Mouse (Mus musculus) heart, adult 2 months (tissue): Measurements from ENCODE around the gene Svop. TPM values are rescaled to one million over a fixed set of nuclear protein-coding genes. Genes with fewer than 3 reads are reported as not detected.

ENCODE experiments used
- DNase-seq, 2 experiments: peaks; one replicate each; pipeline ENCODE4 v3.0.0; 2021
- H3K27ac ChIP-seq: fragments of 200-600 bp; 2 replicates; pipeline ENCODE4 v1.8.1; 2022
- H3K27me3 ChIP-seq: fragments of 200-500 bp; 2 replicates; pipeline ENCODE4 v1.6.1; 2012; ENCODE audit warnings: mild to moderate bottlenecking, low read length, inconsistent platforms, mixed read lengths; ENCODE audit not compliant: control insufficient read depth, insufficient read depth
- H3K36me3 ChIP-seq: fragments of 200-500 bp; 2 replicates; pipeline ENCODE4 v1.6.1; 2012; ENCODE audit warnings: low read length, inconsistent platforms; ENCODE audit not compliant: control insufficient read depth, insufficient read depth
- H3K4me1 ChIP-seq: fragments of 200-500 bp; 2 replicates; pipeline ENCODE4 v1.6.1; 2011; ENCODE audit warnings: low read length; ENCODE audit not compliant: control insufficient read depth, insufficient read depth
- H3K4me3 ChIP-seq: fragments of 200-600 bp; 2 replicates; pipeline ENCODE4 v1.8.1; 2022
- H3K79me2 ChIP-seq: fragments of 200-500 bp; replicated peaks from 2 replicates; pipeline ENCODE4 v1.6.1; 2012; ENCODE audit warnings: mild to moderate bottlenecking, inconsistent platforms, low read length, moderate library complexity, mixed read lengths; ENCODE audit not compliant: control insufficient read depth, insufficient read depth
- H3K9ac ChIP-seq: fragments of 200-500 bp; 2 replicates; pipeline ENCODE4 v1.6.1; 2012; ENCODE audit warnings: low read depth, mild to moderate bottlenecking, control low read depth, inconsistent platforms, low read length, mixed read lengths
- CTCF ChIP-seq: fragments of 200-600 bp; IDR thresholded peaks from 2 replicates; pipeline ENCODE4 v1.8.1; 2022; ENCODE audit warnings: antibody characterized with exemption, mild to moderate bottlenecking, moderate library complexity
- EP300 ChIP-seq: fragments of 200-500 bp; IDR thresholded peaks from 2 replicates; pipeline ENCODE4 v1.6.1; 2011; ENCODE audit warnings: low read depth, low read length, control low read depth; ENCODE audit not compliant: insufficient read depth
- POLR2A ChIP-seq: fragments of 200-500 bp; IDR thresholded peaks from 2 replicates; pipeline ENCODE4 v1.6.1; 2011; ENCODE audit warnings: mild to moderate bottlenecking, low read depth, low read length, control low read depth; ENCODE audit not compliant: insufficient read depth
- WGBS: fragments of 180-500 bp; shearing (Covaris S2); methylation state at CpG from one replicate; pipeline ENCODE4 v1.1.7; 2018; 5-methylcytosine and 5-hydroxymethylcytosine counted together
- intact Hi-C: fragments of 180-260 bp; cut with DNase I; formaldehyde crosslinking; loops from one replicate; pipeline ENCODE4 v1.15.1; 2025
- polyA plus RNA-seq: library from polyadenylated mRNA; depleted of rRNA; stranded (reverse); fragments of >200 nt; gene quantifications from 2 replicates; pipeline ENCODE4 v1.2.3, GENCODE M21; 2012
- total RNA-seq, 2 experiments: library from RNA; stranded (reverse); gene quantifications; 2 replicates each; pipeline ENCODE4 v1.2.3; 2021

The Svop gene
- total and polyA plus RNA-seq, 3 experiments, result 0.08 TPM; not detected in 2

GRCm38 (mm10) chr5:114113334-114113733, 22.0 kb upstream of the Svop start:
- 86% methylated on average over 6 of the region's 6 CpGs for WGBS
- H3K4me1 ChIP-seq, result no peaks in the 10 kb centered on the region
- H3K27me3 ChIP-seq, result no peaks in the 10 kb centered on the region
- H3K9ac ChIP-seq, result no peak overlapping the region
- intact Hi-C loops, result no loop called here
- H3K36me3 ChIP-seq, result no peaks in the 10 kb centered on the region
- no peak for DNase-seq
- H3K79me2 ChIP-seq, result peaks cover 2% of the 10 kb centered on the region; the same call in 1 of the 2 replicates
- no peak overlapping the region for H3K27ac ChIP-seq
- TF ChIP-seq CTCF, result peak; percentile 32
- no peak for TF ChIP-seq POLR2A
- no peak overlapping the region for H3K4me3 ChIP-seq

- no peak for TF ChIP-seq POLR2A
- no peak for TF ChIP-seq CTCF
- no peak for TF ChIP-seq EP300
- Histone ChIP-seq H3K27me3 (no peaks in the 10 kb centered on the region), H3K4me3 (no peak overlapping the region), H3K9ac (no peak overlapping the region), H3K79me2 (no peaks in the 10 kb centered on the region), H3K36me3 (no peaks in the 10 kb centered on the region), H3K27ac (no peak overlapping the region), H3K4me1 (no peaks in the 10 kb centered on the region)
- DNase-seq, result no peak
- intact Hi-C loops, result no loop called here
- WGBS, result 82% methylated on average over 16 of the region's 16 CpGs
Observed at GRCm38 (mm10) chr5:114106391-114106935, 15.1 kb upstream of the Svop start.

GRCm38 (mm10) chr5:114102807-114103206, 11.4 kb upstream of the Svop start:
- TF ChIP-seq POLR2A (no peak), EP300 (no peak), CTCF (no peak)
- DNase-seq, result no peak
- peaks cover 8% of the 10 kb centered on the region for H3K79me2 ChIP-seq
- H3K27me3 ChIP-seq, result no peaks in the 10 kb centered on the region
- H3K9ac ChIP-seq, result no peak overlapping the region
- no peak overlapping the region for H3K27ac ChIP-seq
- 78% methylated on average over 1 of the region's 1 CpGs for WGBS
- no peak overlapping the region for H3K4me3 ChIP-seq
- H3K4me1 ChIP-seq, result peaks cover 5% of the 10 kb centered on the region
- H3K36me3 ChIP-seq, result no peaks in the 10 kb centered on the region
- intact Hi-C loops, result no loop called here

GRCm38 (mm10) chr5:114101873-114102272, 10.5 kb upstream of the Svop start:
- Histone ChIP-seq H3K4me3 (no peak overlapping the region), H3K79me2 (peaks cover 8% of the 10 kb centered on the region), H3K9ac (no peak overlapping the region), H3K27me3 (no peaks in the 10 kb centered on the region), H3K27ac (no peak overlapping the region), H3K4me1 (peaks cover 5% of the 10 kb centered on the region), H3K36me3 (no peaks in the 10 kb centered on the region)
- TF ChIP-seq EP300 (no peak), CTCF (no peak), POLR2A (no peak)
- WGBS, result 67% methylated on average over 4 of the region's 4 CpGs
- no peak for DNase-seq
- intact Hi-C loops, result loop anchor here (2.0 kb wide), 2 partner anchors 25 to 49 kb away; no protein-coding TSS in a partner anchor

GRCm38 (mm10) chr5:114100390-114101099, 9.2 kb upstream of the Svop start:
- Histone ChIP-seq H3K36me3 (no peaks in the 10 kb centered on the region), H3K4me1 (peaks cover 5% of the 10 kb centered on the region), H3K9ac (peak overlapping the region; percentile 99), H3K79me2 (peaks cover 8% of the 10 kb centered on the region), H3K27me3 (no peaks in the 10 kb centered on the region), H3K27ac (peak overlapping the region; percentile 60), H3K4me3 (peak overlapping the region; percentile 76)
- intact Hi-C loops, result loop anchor here (2.0 kb wide), 2 partner anchors 26 to 48 kb away; no protein-coding TSS in a partner anchor
- TF ChIP-seq EP300, result no peak
- no peak for TF ChIP-seq CTCF
- TF ChIP-seq POLR2A, result no peak
- DNase-seq, result no peak
- WGBS, result 2% methylated on average over 64 of the region's 64 CpGs
